ENCODE assay signal across 16 mouse cellular contexts in the genomic region with DNA sequence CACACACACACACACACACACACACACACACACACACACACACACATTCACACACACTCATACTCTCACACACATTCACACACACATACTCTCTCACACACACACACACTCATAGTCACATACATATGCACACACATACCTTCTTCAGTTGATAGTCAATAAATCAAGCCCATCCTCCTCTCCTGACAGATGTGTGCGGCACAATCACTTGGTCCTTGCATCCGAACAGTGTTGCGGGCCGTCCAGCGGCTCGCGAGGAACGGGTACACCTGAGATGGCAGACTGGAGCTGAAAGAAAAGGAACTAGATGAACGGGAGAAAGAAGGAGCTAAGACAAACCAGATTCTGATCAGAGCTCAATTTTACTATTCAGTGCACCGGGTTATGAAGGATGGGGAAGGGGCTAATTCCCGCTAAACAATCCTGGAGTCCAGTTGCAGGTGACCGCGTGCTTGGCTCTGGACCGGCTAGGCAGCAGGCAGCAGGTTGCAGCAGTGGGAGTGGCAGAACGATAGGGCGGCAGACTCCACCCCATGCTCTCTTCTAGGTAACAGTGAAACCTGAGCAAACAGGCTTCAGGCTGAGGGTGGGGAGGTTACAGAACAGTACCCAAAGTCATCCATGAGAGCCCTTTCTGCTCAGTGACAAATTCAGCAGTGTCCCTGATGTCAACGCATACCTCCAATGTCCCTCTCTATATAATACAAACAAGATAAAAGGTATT.
DNase-seq lines count a peak whose midpoint lies in the region; ATAC-seq and TF ChIP-seq lines count a peak whose summit lies in the region.
"Had no signal": no experiment of that assay in that cellular context is flagged by ENCODE, and none has a peak within 500 bp of the region (broad histone marks: within the 10 kb centered on the region; RNA-seq: fewer than 3 reads in every experiment).

No protein-coding gene starts in this region.

- no peak for ATAC-seq in limb, embryonic 15.5 days (ENCODE audit: insufficient number of reproducible peaks, low FRiP score, low TSS enrichment, low read depth)
- peak; percentile 66; the same call in 1 of the 2 replicates for ATAC-seq in stomach, postnatal 0 days (ENCODE audit: low FRiP score, low TSS enrichment)
- ATAC-seq in midbrain, embryonic 11.5 days (ENCODE audit: low FRiP score) = no peak
- ATAC-seq: forebrain, embryonic 15.5 days had no signal

- H3K4me2 ChIP-seq in limb, embryonic 15.5 days = peak overlapping the region; percentile 17; the same call in 1 of the 2 replicates
- no peak overlapping the region for H3K4me2 ChIP-seq in stomach, postnatal 0 days (replicated peaks; ENCODE audit: low read depth)
- H3K4me2 ChIP-seq in midbrain, embryonic 11.5 days = no peak overlapping the region
- H3K4me2 ChIP-seq: embryonic facial prominence, embryonic 12.5 days; forebrain, embryonic 15.5 days; heart, embryonic 13.5 days; neural tube, embryonic 13.5 days had no signal

- 60% methylated on average over 17 of the region's 17 CpGs for whole genome bisulfite sequencing in limb, embryonic 15.5 days
- 55% methylated on average over 17 of the region's 17 CpGs for WGBS in stomach, postnatal 0 days
- WGBS in midbrain, embryonic 11.5 days = 87% methylated on average over 17 of the region's 17 CpGs

- H3K27ac ChIP-seq in limb, embryonic 15.5 days = no peak overlapping the region
- H3K27ac ChIP-seq in stomach, postnatal 0 days (replicated peaks) = no peak overlapping the region
- no peak overlapping the region for H3K27ac ChIP-seq in midbrain, embryonic 11.5 days (ENCODE audit: low read depth, low read length)
- H3K27ac ChIP-seq: embryonic facial prominence, embryonic 12.5 days; forebrain, embryonic 15.5 days; heart, embryonic 13.5 days; neural tube, embryonic 13.5 days had no signal

- no peaks in the 10 kb centered on the region for H3K9me3 ChIP-seq in limb, embryonic 15.5 days
- H3K9me3 ChIP-seq in stomach, postnatal 0 days (ENCODE audit: control insufficient read depth, low read length) = no peaks in the 10 kb centered on the region
- no peaks in the 10 kb centered on the region for H3K9me3 ChIP-seq in midbrain, embryonic 11.5 days (ENCODE audit: control insufficient read depth, low read length)
- H3K9me3 ChIP-seq: embryonic facial prominence, embryonic 12.5 days; forebrain, embryonic 15.5 days; heart, embryonic 13.5 days; neural tube, embryonic 13.5 days had no signal

- no peaks in the 10 kb centered on the region for H3K27me3 ChIP-seq in limb, embryonic 15.5 days
- no peaks in the 10 kb centered on the region for H3K27me3 ChIP-seq in stomach, postnatal 0 days (ENCODE audit: control insufficient read depth, insufficient read depth, low read length)
- no peaks in the 10 kb centered on the region for H3K27me3 ChIP-seq in midbrain, embryonic 11.5 days (ENCODE audit: control insufficient read depth, insufficient read depth, low read length)
- H3K27me3 ChIP-seq: embryonic facial prominence, embryonic 12.5 days; forebrain, embryonic 15.5 days; heart, embryonic 13.5 days; neural tube, embryonic 13.5 days had no signal

- peak; percentile 29 to 43 for DNase-seq in lung, adult 18-20 months
- no peak for DNase-seq in lung, postnatal 4 days
- peak; percentile 28 to 39 for DNase-seq in kidney, adult 8-10 months
- peak; percentile 72 for DNase-seq in stomach, postnatal 0 days (ENCODE audit: low spot score)
- DNase-seq in left cerebral cortex, adult 8-10 months (ENCODE audit: low spot score in 2 of 2) = no peak
- DNase-seq in spleen, postnatal 36 days (ENCODE audit: low spot score in 2 of 2) = no peak
- DNase-seq in midbrain, embryonic 11.5 days (ENCODE audit: low spot score, missing footprints) = no peak
- DNase-seq: adrenal gland, postnatal 25 days; B cell, adult 2 months; cerebellum, postnatal 14 days; thymus, postnatal 4 days had no signal

- no peak overlapping the region for H3K9ac ChIP-seq in limb, embryonic 15.5 days
- no peak overlapping the region for H3K9ac ChIP-seq in stomach, postnatal 0 days (ENCODE audit: low read length)
- H3K9ac ChIP-seq in midbrain, embryonic 11.5 days (ENCODE audit: low read length) = no peak overlapping the region
- H3K9ac ChIP-seq: embryonic facial prominence, embryonic 12.5 days; forebrain, embryonic 15.5 days; heart, embryonic 13.5 days; neural tube, embryonic 13.5 days had no signal

- no peak overlapping the region for H3K4me3 ChIP-seq in limb, embryonic 15.5 days
- H3K4me3 ChIP-seq in stomach, postnatal 0 days (ENCODE audit: low read depth, low read length) = no peak overlapping the region
- no peak overlapping the region for H3K4me3 ChIP-seq in midbrain, embryonic 11.5 days (ENCODE audit: low read depth, low read length)
- H3K4me3 ChIP-seq: embryonic facial prominence, embryonic 12.5 days; forebrain, embryonic 15.5 days; heart, embryonic 13.5 days; neural tube, embryonic 13.5 days had no signal

- no peaks in the 10 kb centered on the region for H3K36me3 ChIP-seq in limb, embryonic 15.5 days
- H3K36me3 ChIP-seq in stomach, postnatal 0 days (ENCODE audit: control insufficient read depth, insufficient read depth, low read length) = no peaks in the 10 kb centered on the region
- H3K36me3 ChIP-seq in midbrain, embryonic 11.5 days (ENCODE audit: control insufficient read depth, insufficient read depth, low read length) = no peaks in the 10 kb centered on the region
- H3K36me3 ChIP-seq: embryonic facial prominence, embryonic 12.5 days; forebrain, embryonic 15.5 days; heart, embryonic 13.5 days; neural tube, embryonic 13.5 days had no signal

- TF ChIP-seq EP300 in stomach, postnatal 0 days (optimal IDR thresholded peaks at IDR 0.05) = no peak

- TF ChIP-seq CTCF in stomach, postnatal 0 days (IDR thresholded peaks at IDR 0.05; ENCODE audit: low read depth) = no peak

- H3K4me1 ChIP-seq in limb, embryonic 15.5 days = no peaks in the 10 kb centered on the region
- H3K4me1 ChIP-seq in stomach, postnatal 0 days (replicated peaks; ENCODE audit: control insufficient read depth, insufficient read depth) = no peaks in the 10 kb centered on the region
- no peaks in the 10 kb centered on the region for H3K4me1 ChIP-seq in midbrain, embryonic 11.5 days (ENCODE audit: control insufficient read depth, insufficient read depth, low read length)
- H3K4me1 ChIP-seq: embryonic facial prominence, embryonic 12.5 days; forebrain, embryonic 15.5 days; heart, embryonic 13.5 days; neural tube, embryonic 13.5 days had no signal

Comparison
In these comparisons a context has a peak if more than half of its experiments do, and no peak if none do; other contexts are left out.
1. DNase-seq: peak in lung, adult 18-20 months (2 of 2), kidney, adult 8-10 months (2 of 2) and stomach, postnatal 0 days (single experiment); none in lung, postnatal 4 days (0 of 2), left cerebral cortex, adult 8-10 months (0 of 2), spleen, postnatal 36 days (0 of 2) and midbrain, embryonic 11.5 days (single experiment).